Mouse (Mus musculus): ENCODE results near the gene Cadps.

DNA sequence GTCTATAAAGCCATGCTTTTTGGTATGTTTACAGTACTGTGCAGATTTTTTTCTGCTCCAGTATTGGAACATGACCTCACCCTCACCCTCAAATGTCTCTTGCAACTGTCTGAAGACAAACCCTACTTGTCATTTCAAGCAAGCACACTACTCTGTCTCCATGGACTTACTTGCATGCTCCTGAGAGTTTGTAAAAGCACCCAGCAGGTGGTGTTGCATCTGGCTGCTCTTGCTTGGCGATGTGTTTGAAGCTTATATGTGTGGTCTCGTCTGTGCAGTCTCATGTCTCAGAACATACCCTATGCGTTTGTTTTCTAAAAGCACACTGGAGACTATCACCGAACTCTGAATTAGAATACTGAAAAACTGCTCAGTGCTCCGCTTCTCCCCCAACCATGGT is 241.2 kb downstream of the Cadps start:
- TF ChIP-seq POLR2A (IDR thresholded peaks at IDR 0.05; ENCODE audit: insufficient read depth, low read depth, low read length): no peak
- TF ChIP-seq CTCF (IDR thresholded peaks at IDR 0.05): no peak
- TF ChIP-seq EP300 (IDR thresholded peaks at IDR 0.05; ENCODE audit: insufficient read depth, low read depth, low read length): no peak

Measured in heart, adult 2 months (tissue).